Mouse (Mus musculus) lung, postnatal 0 days (tissue): ENCODE results near the gene Mrm1.
"Not testable (repeated sequence)": the region's sequence is repeated elsewhere in the genome, so short reads cannot be mapped to it uniquely, and the experiment has no call there.

Experiments
- CTCF ChIP-seq: IDR thresholded peaks from 2 replicates; pipeline ENCODE4 v1.5.1; 2016; ENCODE audit warnings: antibody characterized with exemption, mild to moderate bottlenecking
- EP300 ChIP-seq: IDR thresholded peaks from 2 replicates; pipeline ENCODE4 v1.6.1; 2016; ENCODE audit warnings: antibody characterized with exemption, mild to moderate bottlenecking, control low read depth

DNA sequence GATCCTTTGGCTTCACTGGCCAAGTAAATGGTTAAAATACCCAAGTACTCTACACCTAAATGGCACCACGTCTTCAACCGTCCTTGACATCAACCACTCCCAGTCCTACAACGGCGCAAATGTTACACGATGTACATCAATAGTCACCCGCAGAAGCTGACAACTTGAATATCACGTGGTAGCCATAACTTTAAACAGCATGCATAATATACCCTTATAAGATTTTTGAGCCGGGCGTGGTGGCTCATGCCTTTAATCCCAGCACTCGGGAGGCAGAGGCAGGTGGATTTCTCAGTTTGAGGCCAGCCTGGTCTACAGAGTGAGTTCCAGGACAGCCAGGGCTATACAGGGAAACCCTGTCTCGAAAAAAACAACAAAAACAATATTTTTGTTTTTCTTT, 10.2 kb upstream of the Mrm1 start:
- not testable (repeated sequence) for TF ChIP-seq CTCF, EP300
